Mouse (Mus musculus) MEL (cell line): ENCODE measurements around the gene Lrrfip1.

Experiments used
- CTCF ChIP-seq, 3 experiments: IDR thresholded peaks in 2 of 3; conservative IDR thresholded peaks in 1 of 3; 2 replicates each; pipeline ENCODE4 v1.5.1; 2011 to 2012; ENCODE audit warnings: low read length in 3 of 3, low read depth in 2 of 3, mild to moderate bottlenecking in 2 of 3, improper control_type of control experiment in 1 of 3, inconsistent platforms in 1 of 3, mixed read lengths in 1 of 3, moderate library complexity in 1 of 3; ENCODE audit not compliant: control insufficient read depth in 1 of 3, insufficient read depth in 1 of 3, poor library complexity in 1 of 3, severe bottlenecking in 1 of 3
- ZMIZ1 ChIP-seq: IDR thresholded peaks from 2 replicates; pipeline ENCODE4 v1.6.1; 2012; ENCODE audit warnings: low read depth, mild to moderate bottlenecking, inconsistent platforms, low read length, improper control_type of control experiment, moderate library complexity

GRCm38 (mm10) chr1:91026945-91027344, 28.4 kb downstream of the Lrrfip1 start:
- TF ChIP-seq ZMIZ1 (no peak), CTCF (IDR thresholded peaks at IDR 0.05 in 2 of 3, conservative IDR thresholded peaks at IDR 0.05 in 1 of 3; ENCODE audit: control insufficient read depth in 1 of 3, insufficient read depth in 1 of 3, low read depth in 2 of 3, low read length in 3 of 3, poor library complexity in 1 of 3, severe bottlenecking in 1 of 3) (no peak)
